Mouse (Mus musculus): ENCODE data around the gene Vmn1r100. TPM values are rescaled to one million over a fixed set of nuclear protein-coding genes. Genes with fewer than 3 reads are reported as not detected.
"Not testable (repeated sequence)": the region's sequence is repeated elsewhere in the genome, so short reads cannot be mapped to it uniquely, and the experiment has no call there.

Vmn1r100 gene
- total RNA-seq (2021) = not detected

DNA sequence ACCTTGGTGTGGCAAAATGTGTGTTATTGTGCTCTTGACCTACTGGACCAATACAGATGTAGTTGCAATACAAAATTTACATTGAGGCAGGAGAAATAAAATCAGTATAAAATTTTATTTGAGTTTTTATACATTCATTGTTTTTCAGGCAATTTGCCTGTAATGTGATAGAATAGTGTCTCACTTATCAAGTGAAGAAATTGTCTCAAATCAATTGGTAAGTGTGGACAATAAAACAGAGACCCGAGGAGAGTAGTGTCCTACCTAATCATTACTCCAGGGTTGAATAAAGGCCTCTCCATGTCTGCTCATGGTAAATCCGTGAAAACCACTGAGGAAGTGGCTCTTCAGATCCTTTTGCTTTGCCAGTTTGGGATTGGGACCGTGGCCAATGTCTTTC, at the start of gene Vmn1r100:
TSS of gene Vmn1r100 (plus strand) at position 301 of the 400 bp plus-strand sequence.
- intact Hi-C loops (cut with DNase I) = not testable (repeated sequence)

GRCm38 (mm10) chr7:20375310-20375709, 42.4 kb upstream of the Vmn1r100 start, which contains the start of gene Gm5728:
Gene Gm5728 (minus strand): TSS chr7:20375410.
- intact Hi-C loops (cut with DNase I); DNase-seq (ENCODE audit: low spot score in 2 of 2): not testable (repeated sequence)

More for the DNA sequence above, at the start of gene Vmn1r100:
- not testable (repeated sequence) for DNase-seq (ENCODE audit: low spot score in 2 of 2)

DNA sequence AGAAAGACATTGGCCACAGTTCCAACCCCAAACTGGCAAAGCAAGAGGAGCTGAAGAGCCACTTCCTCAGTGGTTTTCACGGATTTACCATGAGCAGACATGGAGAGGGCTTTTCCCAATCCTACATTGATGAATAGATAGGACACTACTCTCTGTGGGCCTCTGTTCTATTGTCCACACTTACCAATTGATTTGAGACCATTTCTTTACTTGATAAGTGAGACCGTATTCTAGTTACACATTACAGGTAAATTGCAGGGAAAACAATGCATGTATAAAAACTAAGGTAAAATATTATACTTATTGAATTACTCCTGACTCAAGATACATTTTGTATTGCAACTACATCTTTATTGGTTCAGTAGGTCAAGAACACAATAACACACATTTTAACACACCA, 24.8 kb downstream of the Vmn1r100 start, which contains the start of gene Vmn1r101:
TSS of gene Vmn1r101 (minus strand) at position 101 of the 400 bp plus-strand sequence.
- DNase-seq (ENCODE audit: low spot score in 2 of 2); intact Hi-C loops (cut with DNase I): not testable (repeated sequence)

Other genes starting within 250 kb of the Vmn1r100 start
- gene Vmn1r94, start 249.6 kb upstream of the Vmn1r100 start, total RNA-seq (2021) = not detected
- not detected for gene Vmn1r95, start 224.2 kb upstream of the Vmn1r100 start, total RNA-seq (2021)
- gene Gm6164, start 212.3 kb upstream of the Vmn1r100 start, total RNA-seq (2021) = not detected
- gene Gm4498, start 184.1 kb upstream of the Vmn1r100 start, total RNA-seq (2021) = not detected
- not detected for gene Gm5890, start 155.1 kb upstream of the Vmn1r100 start, total RNA-seq (2021)
- not detected for gene Gm4133, start 83.9 kb upstream of the Vmn1r100 start, total RNA-seq (2021)
- gene Gm5728, start 42.5 kb upstream of the Vmn1r100 start, total RNA-seq (2021) = not detected
- not detected for gene Vmn1r101, start 24.7 kb downstream of the Vmn1r100 start, total RNA-seq (2021)
- not detected for gene Gm10670, start 57.0 kb downstream of the Vmn1r100 start, total RNA-seq (2021)
- gene Vmn1r103, start 92.6 kb downstream of the Vmn1r100 start, total RNA-seq (2021) = not detected
- not detected for gene Vmn1r104, start 115.9 kb downstream of the Vmn1r100 start, total RNA-seq (2021)
- not detected for gene Gm5726, start 127.8 kb downstream of the Vmn1r100 start, total RNA-seq (2021)
- gene Gm4141, start 158.3 kb downstream of the Vmn1r100 start, total RNA-seq (2021) = not detected
- not detected for gene Gm4513, start 181.1 kb downstream of the Vmn1r100 start, total RNA-seq (2021)